Mouse (Mus musculus) cerebellum, adult 2 months (tissue): ENCODE data around the gene Tmcc3. TPM values are rescaled to one million over a fixed set of nuclear protein-coding genes. Genes with fewer than 3 reads are reported as not detected.
A peak's percentile ranks its signal among the peaks of the same experiment; 100 is the strongest.

Experiments used
- DNase-seq, 2 experiments: peaks; one replicate each; pipeline ENCODE4 v3.0.0; 2021
- H3K27ac ChIP-seq: fragments of 200-500 bp; 2 replicates; pipeline ENCODE4 v1.5.1; 2012; ENCODE audit warnings: low read length, control low read depth, inconsistent platforms; ENCODE audit not compliant: insufficient read depth
- H3K27me3 ChIP-seq: fragments of 200-500 bp; 2 replicates; pipeline ENCODE4 v1.6.1; 2012; ENCODE audit warnings: inconsistent platforms, mild to moderate bottlenecking, low read length, moderate library complexity; ENCODE audit not compliant: control insufficient read depth, insufficient read depth
- H3K4me1 ChIP-seq: fragments of 200-500 bp; 2 replicates; pipeline ENCODE4 v1.6.1; 2011; ENCODE audit warnings: low read length; ENCODE audit not compliant: control insufficient read depth, insufficient read depth
- H3K4me3 ChIP-seq: fragments of 200-500 bp; replicated peaks from 2 replicates; pipeline ENCODE3; 2011; ENCODE audit warnings: mild to moderate bottlenecking, low read depth, low read length, control low read depth; ENCODE audit not compliant: insufficient read depth
- CTCF ChIP-seq: fragments of 200-500 bp; IDR thresholded peaks from 2 replicates; pipeline ENCODE4 v1.5.1; 2011; ENCODE audit warnings: low read depth, mild to moderate bottlenecking, control low read depth, low read length, moderate library complexity, borderline replicate concordance; ENCODE audit not compliant: insufficient read depth
- POLR2A ChIP-seq: fragments of 200-500 bp; IDR thresholded peaks from 2 replicates; pipeline ENCODE4 v1.6.1; 2011; ENCODE audit warnings: low read length, control low read depth, borderline replicate concordance; ENCODE audit not compliant: insufficient read depth
- WGBS: fragments of 180-500 bp; shearing (Covaris S2); methylation state at CpG from one replicate; pipeline ENCODE4 v1.1.7; 2018; 5-methylcytosine and 5-hydroxymethylcytosine counted together
- polyA plus RNA-seq: library from polyadenylated mRNA; depleted of rRNA; stranded (reverse); fragments of >200 nt; gene quantifications from 2 replicates; pipeline ENCODE4 v1.2.3, GENCODE M21; 2012

The Tmcc3 gene
- polyA plus RNA-seq, 1 experiment = 40.1 TPM

- Histone ChIP-seq H3K27me3 (no peaks in the 10 kb centered on the region), H3K27ac (no peak overlapping the region), H3K4me1 (peaks cover 4% of the 10 kb centered on the region), H3K4me3 (no peak overlapping the region)
- TF ChIP-seq POLR2A (no peak), CTCF (no peak)
- peak; percentile 77 to 93 for DNase-seq
- 38% methylated on average over 13 of the region's 13 CpGs for WGBS
Measured at GRCm38 (mm10) chr10:94480380-94481101, 168.8 kb downstream of the Tmcc3 start.

GRCm38 (mm10) chr10:94481613-94482012 is 169.9 kb downstream of the Tmcc3 start:
- DNase-seq = no peak

GRCm38 (mm10) chr10:94486179-94486578 is 174.4 kb downstream of the Tmcc3 start:
- H3K27me3 ChIP-seq = no peaks in the 10 kb centered on the region
- WGBS = 91% methylated on average over 2 of the region's 2 CpGs
- no peak overlapping the region for H3K27ac ChIP-seq
- no peak overlapping the region for H3K4me3 ChIP-seq
- TF ChIP-seq POLR2A = no peak
- DNase-seq = no peak
- no peaks in the 10 kb centered on the region; the same call in 1 of the 2 replicates for H3K4me1 ChIP-seq

More at GRCm38 (mm10) chr10:94481613-94482012, 169.9 kb downstream of the Tmcc3 start:
- TF ChIP-seq POLR2A (no peak), CTCF (no peak)
- Histone ChIP-seq H3K27me3 (no peaks in the 10 kb centered on the region), H3K4me3 (no peak overlapping the region), H3K4me1 (peaks cover 4% of the 10 kb centered on the region), H3K27ac (no peak overlapping the region)

- 95% methylated on average over 4 of the region's 4 CpGs for WGBS
- no peaks in the 10 kb centered on the region for H3K27me3 ChIP-seq
- H3K4me1 ChIP-seq = peaks cover 4% of the 10 kb centered on the region; the same call in 1 of the 2 replicates
- no peak overlapping the region for H3K27ac ChIP-seq
- TF ChIP-seq CTCF (no peak), POLR2A (no peak)
- no peak overlapping the region for H3K4me3 ChIP-seq
- no peak for DNase-seq
Measured at GRCm38 (mm10) chr10:94489509-94489908, 177.8 kb downstream of the Tmcc3 start.

GRCm38 (mm10) chr10:94491006-94491405 is 179.3 kb downstream of the Tmcc3 start:
- no peak overlapping the region for H3K27ac ChIP-seq
- WGBS = 42% methylated on average over 3 of the region's 3 CpGs
- H3K4me3 ChIP-seq = no peak overlapping the region
- no peak for TF ChIP-seq POLR2A
- TF ChIP-seq CTCF = no peak
- H3K4me1 ChIP-seq = peaks cover 4% of the 10 kb centered on the region; the same call in 1 of the 2 replicates
- no peaks in the 10 kb centered on the region for H3K27me3 ChIP-seq
- no peak for DNase-seq

GRCm38 (mm10) chr10:94494403-94494846 is 182.7 kb downstream of the Tmcc3 start:
- no peak overlapping the region for H3K27ac ChIP-seq
- H3K27me3 ChIP-seq = no peaks in the 10 kb centered on the region
- H3K4me1 ChIP-seq = peaks cover 4% of the 10 kb centered on the region; the same call in 1 of the 2 replicates
- WGBS = 7% methylated on average over 8 of the region's 8 CpGs
- H3K4me3 ChIP-seq = no peak overlapping the region
- TF ChIP-seq POLR2A (no peak), CTCF (no peak)
- peak; percentile 23 to 33 for DNase-seq

GRCm38 (mm10) chr10:94495496-94496235 is 183.9 kb downstream of the Tmcc3 start:
- Histone ChIP-seq H3K4me3 (no peak overlapping the region), H3K4me1 (peaks cover 4% of the 10 kb centered on the region; the same call in 1 of the 2 replicates), H3K27me3 (no peaks in the 10 kb centered on the region), H3K27ac (no peak overlapping the region)
- WGBS = 91% methylated on average over 7 of the region's 7 CpGs
- no peak for DNase-seq
- TF ChIP-seq CTCF = no peak
- no peak for TF ChIP-seq POLR2A
